Mouse (Mus musculus) CH12.LX (cell line): ENCODE measurements around the gene Acad12. TPM values are rescaled to one million over a fixed set of nuclear protein-coding genes. Genes with fewer than 3 reads are reported as not detected.
"Not testable (repeated sequence)": the region's sequence is repeated elsewhere in the genome, so short reads cannot be mapped to it uniquely, and the experiment has no call there.

Experiments used
- DNase-seq: peaks from one replicate; pipeline ENCODE4 v3.0.0-alpha.2; 2013; ENCODE audit errors: extremely low read depth
- H3K27ac ChIP-seq: 2 replicates; pipeline ENCODE4 v1.5.1; 2012; ENCODE audit warnings: low read depth, mild to moderate bottlenecking, control low read depth, moderate library complexity; ENCODE audit not compliant: insufficient read depth
- H3K27me3 ChIP-seq: replicated peaks from 2 replicates; pipeline ENCODE3; 2012; ENCODE audit warnings: inconsistent platforms
- H3K36me3 ChIP-seq, 2 experiments: replicated peaks in 1 of 2; 2 replicates each; pipeline versions ENCODE3 to v1.6.1; 2012; ENCODE audit warnings: inconsistent platforms in 1 of 2, low read length in 1 of 2, mild to moderate bottlenecking in 1 of 2, mixed read lengths in 1 of 2, moderate library complexity in 1 of 2; ENCODE audit not compliant: control insufficient read depth in 1 of 2, insufficient read depth in 1 of 2
- H3K4me1 ChIP-seq, 2 experiments: 2 replicates each; pipeline ENCODE4 v1.6.1; 2012; ENCODE audit warnings: inconsistent platforms in 1 of 2, moderate library complexity in 1 of 2; ENCODE audit not compliant: insufficient read depth in 2 of 2, control insufficient read depth in 1 of 2
- H3K4me2 ChIP-seq: 2 replicates; pipeline ENCODE4 v1.6.1; 2012; ENCODE audit warnings: low read depth, mild to moderate bottlenecking, control low read depth; ENCODE audit not compliant: poor library complexity, insufficient read depth, severe bottlenecking
- H3K4me3 ChIP-seq, 3 experiments: fragments of 150-350 bp in 1 of 3; sonication (generic) in 1 of 3; replicated peaks in 1 of 3; 2 replicates each; pipeline versions ENCODE3 to v1.5.1; 2011 to 2012; ENCODE audit warnings: low read depth in 2 of 3, low read length in 2 of 3, mild to moderate bottlenecking in 2 of 3, moderate library complexity in 2 of 3, control low read depth in 1 of 3, improper control_type of control experiment in 1 of 3, inconsistent platforms in 1 of 3, mixed read lengths in 1 of 3; ENCODE audit not compliant: poor library complexity in 1 of 3
- H3K79me2 ChIP-seq: replicated peaks from 2 replicates; pipeline ENCODE4 v1.6.1; 2012; ENCODE audit warnings: mild to moderate bottlenecking, moderate library complexity; ENCODE audit not compliant: control insufficient read depth, poor library complexity, insufficient read depth, severe bottlenecking; ENCODE audit errors: extremely low read depth
- H3K9ac ChIP-seq: 2 replicates; pipeline ENCODE4 v1.6.1; 2012; ENCODE audit warnings: low read depth, mild to moderate bottlenecking, control low read depth, moderate library complexity; ENCODE audit not compliant: insufficient read depth
- H3K9me3 ChIP-seq: replicated peaks from 2 replicates; pipeline ENCODE3; 2012; ENCODE audit warnings: low read length, inconsistent platforms, mixed read lengths
- CTCF ChIP-seq, 2 experiments: IDR thresholded peaks in 1 of 2; conservative IDR thresholded peaks in 1 of 2; 2 replicates each; pipeline ENCODE4 v1.5.1; 2011 to 2012; ENCODE audit warnings: low read depth in 2 of 2, low read length in 2 of 2, improper control_type of control experiment in 1 of 2, inconsistent platforms in 1 of 2, mild to moderate bottlenecking in 1 of 2, moderate library complexity in 1 of 2
- ELF1 ChIP-seq: IDR thresholded peaks from 2 replicates; pipeline ENCODE4 v1.6.1; 2014; ENCODE audit warnings: low read depth, mild to moderate bottlenecking, inconsistent platforms, low read length, improper control_type of control experiment
- EP300 ChIP-seq: IDR thresholded peaks from 2 replicates; pipeline ENCODE4 v1.6.1; 2011; ENCODE audit warnings: low read length, improper control_type of control experiment
- GABPA ChIP-seq: IDR thresholded peaks from 2 replicates; pipeline ENCODE4 v1.6.1; 2012; ENCODE audit warnings: low read depth, low read length, improper control_type of control experiment, inconsistent platforms; ENCODE audit not compliant: insufficient replicate concordance
- HCFC1 ChIP-seq: IDR thresholded peaks from 2 replicates; pipeline ENCODE4 v1.6.1; 2012; ENCODE audit warnings: low read depth, mild to moderate bottlenecking, inconsistent platforms, low read length, improper control_type of control experiment
- IRF4 ChIP-seq: IDR thresholded peaks from 2 replicates; pipeline ENCODE4 v1.6.1; 2014; ENCODE audit warnings: low read depth, mild to moderate bottlenecking, inconsistent platforms, low read length, improper control_type of control experiment
- JUND ChIP-seq: conservative IDR thresholded peaks from 2 replicates; pipeline ENCODE4 v1.6.1; 2011; ENCODE audit warnings: low read depth, low read length, improper control_type of control experiment
- MAX ChIP-seq: IDR thresholded peaks from 2 replicates; pipeline ENCODE4 v1.6.1; 2011; ENCODE audit warnings: low read length, improper control_type of control experiment
- MAZ ChIP-seq: IDR thresholded peaks from 2 replicates; pipeline ENCODE4 v1.6.1; 2012; ENCODE audit warnings: low read depth, mild to moderate bottlenecking, inconsistent platforms, low read length, improper control_type of control experiment, moderate library complexity
- MEF2A ChIP-seq: IDR thresholded peaks from 2 replicates; pipeline ENCODE4 v1.6.1; 2014; ENCODE audit warnings: low read depth, mild to moderate bottlenecking, inconsistent platforms, low read length, improper control_type of control experiment, borderline replicate concordance
- MXI1 ChIP-seq: IDR thresholded peaks from 2 replicates; pipeline ENCODE4 v1.6.1; 2011; ENCODE audit warnings: mild to moderate bottlenecking, low read depth, low read length, improper control_type of control experiment
- MYC ChIP-seq: IDR thresholded peaks from 2 replicates; pipeline ENCODE4 v1.6.1; 2011; ENCODE audit warnings: low read depth, mild to moderate bottlenecking, improper control_type of control experiment, low read length
- PAX5 ChIP-seq: IDR thresholded peaks from 2 replicates; pipeline ENCODE4 v1.6.1; 2012; ENCODE audit warnings: low read length, inconsistent platforms, mixed read lengths
- POLR2A ChIP-seq: IDR thresholded peaks from 2 replicates; pipeline ENCODE4 v1.6.1; 2011; ENCODE audit warnings: low read depth, mild to moderate bottlenecking, improper control_type of control experiment, low read length
- POLR2AphosphoS2 ChIP-seq: IDR thresholded peaks from 2 replicates; pipeline ENCODE4 v1.6.1; 2011; ENCODE audit warnings: low read depth, low read length, improper control_type of control experiment
- RAD21 ChIP-seq: IDR thresholded peaks from 2 replicates; pipeline ENCODE4 v1.6.1; 2011; ENCODE audit warnings: low read depth, mild to moderate bottlenecking, low read length, improper control_type of control experiment, moderate library complexity
- RCOR1 ChIP-seq: conservative IDR thresholded peaks from 2 replicates; pipeline ENCODE4 v1.6.1; 2012; ENCODE audit warnings: low read depth, mild to moderate bottlenecking, inconsistent platforms, low read length, improper control_type of control experiment
- SIN3A ChIP-seq: IDR thresholded peaks from 2 replicates; pipeline ENCODE4 v1.6.1; 2012; ENCODE audit warnings: low read length, improper control_type of control experiment, inconsistent platforms
- SMC3 ChIP-seq: IDR thresholded peaks from 2 replicates; pipeline ENCODE4 v1.6.1; 2011; ENCODE audit warnings: low read depth, low read length, improper control_type of control experiment
- TBP ChIP-seq: conservative IDR thresholded peaks from 2 replicates; pipeline ENCODE4 v1.6.1; 2011; ENCODE audit warnings: low read depth, low read length, improper control_type of control experiment
- TCF12 ChIP-seq: IDR thresholded peaks from 2 replicates; pipeline ENCODE4 v1.6.1; 2014; ENCODE audit warnings: low read depth, mild to moderate bottlenecking, inconsistent platforms, low read length, improper control_type of control experiment
- UBTF ChIP-seq: IDR thresholded peaks from 2 replicates; pipeline ENCODE4 v1.6.1; 2012; ENCODE audit warnings: low read depth, mild to moderate bottlenecking, inconsistent platforms, low read length, improper control_type of control experiment, moderate library complexity
- USF1 ChIP-seq: IDR thresholded peaks from 2 replicates; pipeline ENCODE4 v1.6.1; 2014; ENCODE audit warnings: low read depth, mild to moderate bottlenecking, inconsistent platforms, low read length, improper control_type of control experiment
- ZMIZ1 ChIP-seq: IDR thresholded peaks from 2 replicates; pipeline ENCODE4 v1.6.1; 2012; ENCODE audit warnings: low read depth, mild to moderate bottlenecking, inconsistent platforms, low read length, improper control_type of control experiment
- dilution Hi-C: fragments of 300-500 bp; cut with MboI; formaldehyde crosslinking; loops from 2 replicates; pipeline ENCODE4 v1.14.3; 2020; ENCODE audit warnings: low sequenced_read_pairs; ENCODE audit not compliant: extremely low pct_unique_long_range_greater_than_20kb, extremely low pct_ligation_motif_present
- in situ Hi-C: fragments of 300-500 bp; cut with MboI; formaldehyde crosslinking; loops from 3 replicates; pipeline ENCODE4 v1.14.3; 2019; ENCODE audit warnings: low sequenced_read_pairs, low pct_ligation_motif_present, low pct_unique_long_range_greater_than_20kb, mixed read lengths
- polyA plus RNA-seq: library from polyadenylated mRNA; unstranded; fragments of >175 nt; gene quantifications from 2 replicates; pipeline ENCODE4 v1.2.1, GENCODE M21; 2012; ENCODE audit warnings: low read depth; ENCODE audit not compliant: insufficient read length
- total RNA-seq, 2 experiments: library from RNA; depleted of rRNA; stranded (reverse); fragments of 300-350 nt in 1 of 2; fragments of >200 nt in 1 of 2; gene quantifications; 2 replicates each; pipeline ENCODE4 v1.2.3; 2012 to 2014

The Acad12 gene
- total and polyA plus RNA-seq, 3 experiments: 1.9 to 4.1 (median 2.3) TPM

- H3K9me3 ChIP-seq, H3K27ac ChIP-seq, H3K27me3 ChIP-seq, DNase-seq, H3K4me1 ChIP-seq, in situ Hi-C loops, H3K4me3 ChIP-seq, dilution Hi-C loops, H3K79me2 ChIP-seq, H3K4me2 ChIP-seq, H3K9ac ChIP-seq: not testable (repeated sequence)
- peaks cover 0 to 13% of the 10 kb centered on the region in 2 experiments for H3K36me3 ChIP-seq
- peak in 1 of 2 experiments; percentile 50; a peak in 2 of 4 replicates for TF ChIP-seq CTCF (conservative IDR thresholded peaks at IDR 0.05 in 1 of 2, IDR thresholded peaks at IDR 0.05 in 1 of 2; ENCODE audit: low read depth in 2 of 2, low read length in 2 of 2)
Measured at GRCm38 (mm10) chr5:121631106-121631647, 12.4 kb upstream of the Acad12 start.

GRCm38 (mm10) chr5:121627871-121628270 lies 9.1 kb upstream of the Acad12 start:
- Histone ChIP-seq H3K27me3 (no peaks in the 10 kb centered on the region), H3K9ac (no peak overlapping the region), H3K27ac (no peak overlapping the region), H3K79me2 (no peaks in the 10 kb centered on the region)
- TF ChIP-seq IRF4: no peak
- TF ChIP-seq SIN3A: no peak
- TF ChIP-seq MEF2A: no peak
- peak; percentile 52 for TF ChIP-seq SMC3
- no peak for TF ChIP-seq TCF12
- no peak for TF ChIP-seq MYC
- TF ChIP-seq HCFC1: no peak
- no peak for TF ChIP-seq JUND
- 0 out of 2 replicates have a peak, but pooled peaks have one; percentile 10 for TF ChIP-seq ELF1
- TF ChIP-seq CTCF (conservative IDR thresholded peaks at IDR 0.05 in 1 of 2, IDR thresholded peaks at IDR 0.05 in 1 of 2; ENCODE audit: low read depth in 2 of 2, low read length in 2 of 2): peak; percentile 79 to 96
- no peak for TF ChIP-seq MAZ
- no peak for TF ChIP-seq MXI1
- TF ChIP-seq ZMIZ1: no peak
- TF ChIP-seq POLR2A: no peak
- no peak for TF ChIP-seq EP300
- no peak for TF ChIP-seq PAX5
- TF ChIP-seq GABPA: no peak
- peak; percentile 37 for TF ChIP-seq RAD21
- no peak for TF ChIP-seq UBTF
- TF ChIP-seq USF1: no peak
- TF ChIP-seq RCOR1: no peak
- TF ChIP-seq MAX: no peak
- no peak for TF ChIP-seq TBP
- TF ChIP-seq POLR2AphosphoS2: no peak
- TF ChIP-seq, all 38 proteins: peak for 4
- Histone ChIP-seq H3K4me1 (peaks cover 0 to 5% of the 10 kb centered on the region in 2 experiments; a peak in 2 of 4 replicates), H3K4me2 (no peak overlapping the region), H3K4me3 (no peak overlapping the region), H3K36me3 (peaks cover 0 to 24% of the 10 kb centered on the region in 2 experiments), H3K9me3 (no peaks in the 10 kb centered on the region)
- DNase-seq: peak; percentile 76
- dilution Hi-C loops (no loop called here), in situ Hi-C loops (no loop called here)
